Mouse (Mus musculus) kidney, postnatal 4 days (tissue): ENCODE data around the gene Pus10.

ENCODE experiments used
- DNase-seq, 2 experiments: peaks; one replicate each; pipeline ENCODE4 v3.0.0; 2021; ENCODE audit warnings: mixed read lengths in 2 of 2

Pus10 gene

GRCm38 (mm10) chr11:23698526-23698925 lies 33.1 kb downstream of the Pus10 start:
- DNase-seq, result no peak

GRCm38 (mm10) chr11:23699414-23700095 lies 34.1 kb downstream of the Pus10 start:
- DNase-seq, result no peak

- no peak for DNase-seq
These were observed 36.4 kb downstream of the Pus10 start for GRCm38 (mm10) chr11:23701831-23702230.

GRCm38 (mm10) chr11:23704604-23705294 lies 39.3 kb downstream of the Pus10 start:
- DNase-seq, result no peak

GRCm38 (mm10) chr11:23712299-23712698 lies 46.8 kb downstream of the Pus10 start:
- DNase-seq, result no peak

- no peak for DNase-seq
These were observed 53.4 kb downstream of the Pus10 start for GRCm38 (mm10) chr11:23718856-23719255.

GRCm38 (mm10) chr11:23719825-23720224 lies 54.4 kb downstream of the Pus10 start:
- no peak for DNase-seq

- DNase-seq, result no peak
These were observed 56.9 kb downstream of the Pus10 start for GRCm38 (mm10) chr11:23722326-23722725.

- DNase-seq, result no peak
These were observed 60.4 kb downstream of the Pus10 start for GRCm38 (mm10) chr11:23725850-23726249.

- no peak for DNase-seq
These were observed 61.0 kb downstream of the Pus10 start for GRCm38 (mm10) chr11:23726441-23726840.

GRCm38 (mm10) chr11:23728186-23728585 lies 62.7 kb downstream of the Pus10 start:
- DNase-seq, result no peak

GRCm38 (mm10) chr11:23730120-23730519 lies 64.6 kb downstream of the Pus10 start:
- no peak for DNase-seq

GRCm38 (mm10) chr11:23732840-23733239 lies 67.4 kb downstream of the Pus10 start:
- DNase-seq, result no peak

GRCm38 (mm10) chr11:23734749-23735286 lies 69.3 kb downstream of the Pus10 start:
- DNase-seq, result no peak

- DNase-seq, result no peak
These were observed 70.5 kb downstream of the Pus10 start for GRCm38 (mm10) chr11:23735820-23736470.

- no peak for DNase-seq
These were observed 75.4 kb downstream of the Pus10 start for GRCm38 (mm10) chr11:23740895-23741294.

- DNase-seq, result no peak
These were observed 75.9 kb downstream of the Pus10 start for GRCm38 (mm10) chr11:23741386-23741785.

GRCm38 (mm10) chr11:23744352-23744751 lies 78.9 kb downstream of the Pus10 start:
- DNase-seq, result no peak

GRCm38 (mm10) chr11:23746102-23746501 lies 80.6 kb downstream of the Pus10 start:
- no peak for DNase-seq

GRCm38 (mm10) chr11:23753136-23753710 lies 87.7 kb downstream of the Pus10 start:
- DNase-seq, result no peak

- DNase-seq, result no peak
These were observed 88.9 kb downstream of the Pus10 start for GRCm38 (mm10) chr11:23754329-23754728.

- DNase-seq, result no peak
These were observed 92.7 kb downstream of the Pus10 start for GRCm38 (mm10) chr11:23758218-23758617.

- DNase-seq, result no peak
These were observed 97.2 kb downstream of the Pus10 start for GRCm38 (mm10) chr11:23762635-23763034.
